Mouse (Mus musculus) brain, embryonic 14.5 days (tissue): Measurements from ENCODE around the gene Snx33. TPM values are rescaled to one million over a fixed set of nuclear protein-coding genes. Genes with fewer than 3 reads are reported as not detected.

Source experiments
- DNase-seq: peaks from one replicate; pipeline ENCODE4 v3.0.0-alpha.2; 2011; ENCODE audit warnings: low read depth
- CTCF ChIP-seq: fragments of 200-500 bp; IDR thresholded peaks from 2 replicates; pipeline ENCODE4 v1.5.1; 2012; ENCODE audit warnings: inconsistent platforms, mild to moderate bottlenecking, moderate library complexity, borderline replicate concordance; ENCODE audit not compliant: insufficient read depth, insufficient read length; ENCODE audit errors: extremely low read depth
- POLR2A ChIP-seq: fragments of 200-500 bp; IDR thresholded peaks from 2 replicates; pipeline ENCODE4 v1.6.1; 2012; ENCODE audit warnings: mild to moderate bottlenecking, inconsistent platforms, borderline replicate concordance; ENCODE audit not compliant: poor library complexity, insufficient read depth, insufficient read length, severe bottlenecking; ENCODE audit errors: extremely low read depth
- polyA plus RNA-seq: library from polyadenylated mRNA; depleted of rRNA; stranded (reverse); fragments of >200 nt; gene quantifications from 2 replicates; pipeline ENCODE4 v1.2.3, GENCODE M21; 2012; rRNA removed

Gene Snx33
- polyA plus RNA-seq, 1 experiment = 4.0 TPM

DNA sequence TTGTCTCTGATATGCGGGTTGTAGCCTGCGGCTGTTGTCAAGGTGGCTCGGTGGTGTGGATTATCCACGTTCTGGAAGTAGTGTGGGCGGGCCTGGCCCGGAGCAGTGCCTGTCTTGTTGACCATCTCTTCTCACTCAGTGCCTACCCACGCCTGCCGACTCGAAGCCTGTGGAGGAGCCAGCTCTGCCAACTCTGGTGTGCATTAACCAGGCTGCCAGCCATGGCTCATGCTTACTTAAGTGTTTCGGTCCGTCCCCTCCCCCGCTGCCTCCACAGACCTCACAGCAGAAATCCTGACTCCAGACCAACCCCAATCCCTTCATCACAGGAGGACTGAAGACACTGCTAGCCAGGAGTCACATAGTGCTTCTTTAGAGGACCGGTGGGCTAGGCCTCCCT is 58.6 kb downstream of the Snx33 start:
- TF ChIP-seq POLR2A (no peak), CTCF (no peak)
- DNase-seq = peak; percentile 56

DNA sequence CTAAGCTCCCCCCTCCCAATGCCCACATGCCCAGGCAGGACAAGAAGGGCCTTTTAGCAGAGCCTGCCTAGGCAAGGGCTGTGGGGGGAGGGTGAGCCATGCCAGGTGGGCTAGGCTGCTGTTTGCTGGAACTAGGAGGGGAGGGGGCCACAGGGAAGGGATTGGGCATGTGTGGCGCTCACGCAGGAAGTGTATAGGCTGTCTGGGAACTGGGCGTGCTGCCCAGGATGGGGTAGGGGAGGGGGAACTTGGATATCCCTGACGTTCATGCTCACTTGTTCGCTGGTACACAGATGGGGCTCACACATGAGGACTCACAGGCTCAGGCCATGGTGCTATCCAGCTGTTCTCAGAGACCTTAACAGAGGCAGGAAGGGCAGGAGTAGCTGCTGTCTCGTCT is 59.9 kb downstream of the Snx33 start:
- TF ChIP-seq CTCF (no peak), POLR2A (no peak)
- peak; percentile 97 for DNase-seq

Other genes with a start within 250 kb of the Snx33 start
- gene Lingo1, start 131.9 kb downstream of the Snx33 start, polyA plus RNA-seq = 143 and 205 TPM in 2 replicates
- gene Odf3l1, start 63.7 kb downstream of the Snx33 start, polyA plus RNA-seq = 0.14 and 0.18 TPM in 2 replicates
- 4.4 and 8.2 TPM in 2 replicates for gene Cspg4, start 63.3 kb downstream of the Snx33 start, polyA plus RNA-seq
- gene Imp3, start 9.1 kb upstream of the Snx33 start, polyA plus RNA-seq = 134 and 190 TPM in 2 replicates
- gene Snupn, start 22.5 kb upstream of the Snx33 start, polyA plus RNA-seq = 15.2 and 17.6 TPM in 2 replicates
- 43.9 and 47.6 TPM in 2 replicates for gene Ptpn9, start 66.6 kb upstream of the Snx33 start, polyA plus RNA-seq
- gene Sin3a, start 143.7 kb upstream of the Snx33 start, polyA plus RNA-seq = 79.3 and 101 TPM in 2 replicates
- gene Man2c1, start 202.3 kb upstream of the Snx33 start, polyA plus RNA-seq = 204 and 254 TPM in 2 replicates
- 12.7 and 16.0 TPM in 2 replicates for gene Neil1, start 219.9 kb upstream of the Snx33 start, polyA plus RNA-seq
- gene Commd4, start 230.0 kb upstream of the Snx33 start, polyA plus RNA-seq = 174 and 315 TPM in 2 replicates